11 mouse cellular contexts compared by ENCODE assay signal in the genomic region with DNA sequence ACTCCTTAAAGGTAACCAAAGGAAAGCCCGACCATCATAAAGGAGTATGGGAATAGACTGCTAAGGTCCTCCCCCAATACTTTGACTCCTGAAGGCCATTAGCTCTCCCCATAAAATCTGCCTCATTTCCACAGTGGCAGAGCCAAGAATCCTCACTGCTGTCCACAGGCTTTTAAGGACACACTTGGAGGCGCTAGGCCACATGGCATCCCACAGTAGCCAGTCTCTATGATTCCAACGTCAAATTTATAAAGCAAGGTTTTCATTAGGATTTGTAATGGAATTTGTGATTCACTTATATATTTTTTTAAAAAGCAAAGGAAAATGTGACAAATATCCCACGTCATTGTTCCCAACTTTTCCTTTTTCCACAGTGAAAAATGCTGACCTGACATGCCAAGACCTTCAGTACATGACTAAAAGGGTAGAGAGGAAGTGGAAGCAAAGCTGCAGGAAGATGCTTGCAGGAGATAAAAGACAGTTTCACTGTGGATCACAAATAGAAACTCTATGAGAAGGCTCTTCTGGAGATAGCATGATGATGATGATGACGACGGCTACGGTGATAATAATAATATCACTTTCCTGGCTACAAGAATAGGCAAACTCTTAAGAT.
DNase-seq lines count a peak whose midpoint lies in the region; ATAC-seq and TF ChIP-seq lines count a peak whose summit lies in the region.
"Had no signal": no experiment of that assay in that cellular context is flagged by ENCODE, and none has a peak within 500 bp of the region (broad histone marks: within the 10 kb centered on the region; RNA-seq: fewer than 3 reads in every experiment).

No protein-coding gene starts in this region.

- WGBS in heart, embryonic 11.5 days (ENCODE audit: insufficient replicate concordance): 73% methylated on average over 7 of the region's 7 CpGs
- WGBS in forebrain, embryonic 16.5 days: 87% methylated on average over 7 of the region's 7 CpGs

- peak overlapping the region; percentile 50 for H3K27ac ChIP-seq in heart, embryonic 11.5 days (ENCODE audit: low read depth, low read length)
- peak overlapping the region; percentile 21 for H3K27ac ChIP-seq in layer of hippocampus, adult 2 months
- no peak overlapping the region for H3K27ac ChIP-seq in forebrain, embryonic 16.5 days (ENCODE audit: low read length)

- peaks cover 20% of the 10 kb centered on the region for H3K4me1 ChIP-seq in heart, embryonic 11.5 days (ENCODE audit: control insufficient read depth, insufficient read depth, low read length)
- peaks cover 6% of the 10 kb centered on the region; the same call in 1 of the 2 replicates for H3K4me1 ChIP-seq in forebrain, embryonic 16.5 days (replicated peaks; ENCODE audit: control insufficient read depth, insufficient read depth, low read length)

- H3K9me3 ChIP-seq in heart, embryonic 11.5 days (replicated peaks; ENCODE audit: control insufficient read depth, low read length): no peaks in the 10 kb centered on the region
- no peaks in the 10 kb centered on the region for H3K9me3 ChIP-seq in forebrain, embryonic 16.5 days (ENCODE audit: control insufficient read depth, low read length)

- H3K9ac ChIP-seq in heart, embryonic 11.5 days (ENCODE audit: low read depth, low read length): no peak overlapping the region
- no peak overlapping the region for H3K9ac ChIP-seq in forebrain, embryonic 16.5 days (replicated peaks; ENCODE audit: low read depth, low read length)

- no peak overlapping the region for H3K4me2 ChIP-seq in heart, embryonic 11.5 days
- H3K4me2 ChIP-seq in forebrain, embryonic 16.5 days (ENCODE audit: low read length): no peak overlapping the region

- H3K36me3 ChIP-seq in heart, embryonic 11.5 days (ENCODE audit: control insufficient read depth, insufficient read depth, low read length): no peaks in the 10 kb centered on the region
- no peaks in the 10 kb centered on the region for H3K36me3 ChIP-seq in forebrain, embryonic 16.5 days (ENCODE audit: control insufficient read depth, insufficient read depth)

- no peak for DNase-seq in heart, adult 9 months (ENCODE audit: low spot score in 2 of 2)
- DNase-seq in layer of hippocampus, adult 2 months (ENCODE audit: low spot score in 2 of 2): no peak
- DNase-seq in layer of hippocampus, adult 9-10 months (ENCODE audit: low spot score): no peak
- peak; percentile 27 for DNase-seq in Muller cell, postnatal 12 days (ENCODE audit: inconsistent ontology term)
- DNase-seq: cerebellum, adult 11 months; left cerebral cortex, postnatal 4 days; right cerebral cortex, postnatal 25 days; thymus, postnatal 14 days had no signal

- H3K27me3 ChIP-seq in heart, embryonic 11.5 days (ENCODE audit: control insufficient read depth, insufficient read depth, low read length): no peaks in the 10 kb centered on the region
- no peaks in the 10 kb centered on the region for H3K27me3 ChIP-seq in forebrain, embryonic 16.5 days (replicated peaks; ENCODE audit: control insufficient read depth, insufficient read depth, low read length)

- no peak overlapping the region for H3K4me3 ChIP-seq in heart, embryonic 11.5 days (ENCODE audit: low read depth, low read length)
- H3K4me3 ChIP-seq in layer of hippocampus, adult 2 months: no peak overlapping the region
- no peak overlapping the region for H3K4me3 ChIP-seq in forebrain, embryonic 16.5 days (replicated peaks; ENCODE audit: low read length)

- no peak for ATAC-seq in heart, embryonic 11.5 days (replicated peaks; ENCODE audit: insufficient number of reproducible peaks, low FRiP score, low TSS enrichment)
- ATAC-seq in megakaryocyte progenitor cell, adult 5-6 weeks (replicated peaks; ENCODE audit: poor library complexity): 0 out of 2 replicates have a peak, but pooled peaks have one; percentile 21
- ATAC-seq in forebrain, embryonic 16.5 days: no peak

- TF ChIP-seq CTCF in layer of hippocampus, adult 2 months (conservative IDR thresholded peaks at IDR 0.05): no peak
